Mouse (Mus musculus): ENCODE results near the gene Ttc6. TPM values are rescaled to one million over a fixed set of nuclear protein-coding genes. Genes with fewer than 3 reads are reported as not detected.

Ttc6 gene
- total RNA-seq, 4 experiments from 2014 or later, result not detected

DNA sequence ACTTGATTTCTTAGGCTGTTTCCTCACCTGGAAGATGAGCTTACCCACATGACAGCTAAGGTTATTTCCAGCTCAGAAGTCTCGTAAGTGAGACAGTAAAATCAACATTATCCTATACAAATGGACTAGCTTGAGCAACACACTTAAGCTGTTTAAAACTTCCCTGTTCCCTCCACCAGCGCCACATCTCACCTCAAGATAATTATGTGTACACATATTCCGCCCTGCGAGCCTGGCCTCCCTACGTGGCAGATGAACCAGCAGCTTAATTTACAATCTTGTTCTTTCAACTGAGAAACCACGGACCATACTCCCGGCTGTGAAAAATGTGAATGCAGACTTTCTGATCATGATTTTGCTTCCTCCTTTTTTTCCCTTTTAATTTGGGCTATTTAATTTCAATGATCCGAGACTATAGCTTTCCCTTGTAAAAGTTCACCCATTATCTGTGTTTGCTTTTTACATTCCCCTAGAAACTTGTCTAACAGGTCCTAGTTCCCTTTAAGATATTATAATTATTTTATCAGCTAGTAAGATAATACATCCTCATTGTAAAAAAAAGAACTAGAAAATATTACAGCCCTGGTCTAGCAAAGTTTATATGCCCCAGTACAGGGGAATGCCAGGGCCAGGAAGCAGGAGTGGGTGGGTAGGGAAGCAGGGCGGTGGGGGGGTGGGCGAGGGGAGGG is 99.2 kb downstream of the Ttc6 start:
- DNase-seq (ENCODE audit: low spot score), result no peak

DNA sequence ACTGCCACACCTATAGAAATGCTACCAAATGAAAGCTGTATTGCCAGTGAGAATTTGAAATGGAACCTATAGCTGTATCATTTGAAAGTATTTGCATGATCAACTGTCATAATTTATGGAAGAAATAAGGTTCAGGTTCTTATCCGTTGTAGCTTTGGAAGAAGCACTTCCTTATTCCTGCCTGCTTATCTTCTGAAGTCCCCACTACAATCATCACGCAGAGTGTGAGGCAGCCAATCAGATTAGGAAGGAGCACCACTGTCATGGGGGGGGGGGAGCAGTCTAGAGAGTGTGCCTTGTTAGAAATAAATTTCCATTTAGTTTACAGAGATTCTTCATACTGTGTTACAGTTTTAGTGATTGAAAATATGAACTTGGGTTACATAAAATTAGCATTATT is 108.5 kb downstream of the Ttc6 start:
- no peak for DNase-seq (ENCODE audit: low spot score)

DNA sequence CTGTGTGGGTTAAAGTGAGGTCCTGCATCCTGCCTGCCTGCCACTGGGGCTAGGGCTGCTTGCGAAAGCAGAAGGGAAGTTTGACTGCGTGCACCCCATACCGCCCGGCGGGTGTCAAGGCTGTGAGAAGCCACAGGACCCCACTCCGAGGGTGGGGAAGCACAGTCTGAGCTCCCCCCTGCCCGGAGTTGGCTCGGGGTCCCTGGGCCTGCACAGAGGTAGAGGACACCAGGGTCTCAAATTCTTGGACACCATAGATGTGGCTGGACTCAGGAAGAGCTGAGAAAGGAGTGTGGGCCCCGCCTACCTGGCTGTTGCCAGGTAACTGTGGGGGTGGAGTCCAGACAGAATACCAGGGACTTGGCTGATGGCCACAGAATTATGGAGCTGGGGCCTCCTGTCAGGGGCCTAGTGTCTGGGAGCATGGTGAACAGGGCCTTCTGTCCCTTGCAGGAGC is 121.1 kb downstream of the Ttc6 start:
- no peak for DNase-seq (ENCODE audit: low spot score)

DNA sequence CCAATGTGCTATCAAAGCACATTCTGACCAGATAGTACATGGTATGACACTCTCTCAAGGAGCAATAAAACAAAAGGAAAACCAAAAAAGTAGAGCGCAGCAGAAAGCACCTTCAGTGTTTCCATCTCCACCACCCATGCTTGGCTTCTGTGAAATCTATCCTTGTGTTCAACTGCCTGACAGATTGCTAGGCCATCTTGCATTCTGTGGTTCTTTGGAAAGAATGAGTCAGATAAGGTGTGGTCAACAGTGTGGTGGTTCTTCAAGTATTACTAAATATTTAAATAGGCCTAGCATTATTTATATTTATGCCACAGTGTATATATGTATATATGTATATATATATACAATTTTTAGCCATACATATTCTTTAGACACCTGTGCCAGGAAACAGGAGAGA is 146.1 kb downstream of the Ttc6 start:
- DNase-seq (ENCODE audit: low spot score), result no peak

DNA sequence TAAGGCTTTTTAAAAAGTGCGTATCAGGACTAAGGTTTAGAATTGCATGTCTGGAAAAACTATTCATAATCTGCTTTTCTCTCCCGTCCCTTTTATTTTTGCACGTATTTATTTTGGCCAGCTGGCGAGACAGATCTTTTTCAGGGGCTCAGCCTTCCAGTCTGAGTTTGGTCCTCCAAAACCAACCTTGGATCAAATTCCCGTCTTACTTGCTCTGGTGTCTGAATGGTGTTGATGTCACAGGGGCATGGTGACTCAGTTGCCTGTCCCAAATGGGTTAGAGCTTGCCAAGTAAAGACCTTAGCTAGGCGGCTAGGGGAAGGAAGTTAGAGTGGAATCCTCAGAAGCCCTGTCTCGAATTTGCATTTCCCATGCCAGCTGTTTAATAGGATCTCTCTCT is 200.8 kb downstream of the Ttc6 start:
- no peak for DNase-seq (ENCODE audit: low spot score)

DNA sequence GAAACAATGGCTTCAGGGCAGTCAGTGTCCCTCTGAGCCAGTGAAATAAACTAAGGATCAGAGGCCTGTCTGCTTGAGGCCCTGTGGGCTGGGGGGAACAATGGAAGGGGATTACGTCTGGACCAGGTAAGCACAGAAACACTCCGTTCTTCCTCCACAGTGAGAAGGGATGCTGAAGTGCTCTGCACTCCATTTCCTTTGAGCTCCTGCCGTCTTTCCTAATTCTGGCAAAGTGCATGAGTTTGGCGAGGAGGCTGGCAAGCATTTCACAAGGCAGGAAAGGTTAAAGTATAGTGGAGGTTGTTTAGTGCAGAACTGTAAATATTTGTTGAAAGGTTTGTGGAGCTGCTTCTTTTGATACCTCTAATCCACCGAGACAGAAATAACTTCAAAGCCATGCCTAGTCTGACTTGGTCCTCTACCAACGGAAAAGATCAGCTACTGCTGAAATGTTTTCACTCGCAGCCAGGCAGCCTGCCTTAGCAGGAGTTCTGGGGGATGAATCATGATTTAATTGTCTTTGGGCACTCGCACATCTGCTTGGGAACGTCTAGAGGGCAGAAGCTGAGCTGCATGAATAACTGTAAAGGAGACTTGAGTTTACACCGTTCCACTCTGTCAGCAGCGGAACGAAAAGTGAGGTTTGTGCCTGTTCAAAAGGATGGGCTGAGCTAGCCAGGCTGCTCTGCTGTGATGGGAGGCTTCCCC is 212.5 kb downstream of the Ttc6 start:
- no peak for DNase-seq (ENCODE audit: low spot score)

DNA sequence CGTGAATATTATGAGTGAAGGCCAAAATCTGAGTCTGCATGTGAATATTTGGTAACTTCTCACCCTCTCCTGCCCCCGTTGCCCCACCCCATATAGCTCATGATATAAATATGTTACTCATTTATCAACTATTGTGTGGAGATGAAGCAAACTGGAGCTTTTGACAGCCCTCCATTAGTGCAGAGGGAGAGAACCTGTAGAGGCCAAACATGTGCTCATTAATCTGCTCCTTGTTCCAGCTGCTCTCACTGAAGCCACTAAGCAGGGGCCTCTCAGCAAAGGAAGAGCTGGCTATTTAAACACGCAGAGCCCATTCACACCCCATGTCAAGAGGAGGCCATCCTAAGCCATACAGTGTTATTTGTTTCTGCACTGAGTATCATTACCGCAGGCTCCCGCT is 218.0 kb downstream of the Ttc6 start:
- no peak for DNase-seq (ENCODE audit: low spot score)

DNA sequence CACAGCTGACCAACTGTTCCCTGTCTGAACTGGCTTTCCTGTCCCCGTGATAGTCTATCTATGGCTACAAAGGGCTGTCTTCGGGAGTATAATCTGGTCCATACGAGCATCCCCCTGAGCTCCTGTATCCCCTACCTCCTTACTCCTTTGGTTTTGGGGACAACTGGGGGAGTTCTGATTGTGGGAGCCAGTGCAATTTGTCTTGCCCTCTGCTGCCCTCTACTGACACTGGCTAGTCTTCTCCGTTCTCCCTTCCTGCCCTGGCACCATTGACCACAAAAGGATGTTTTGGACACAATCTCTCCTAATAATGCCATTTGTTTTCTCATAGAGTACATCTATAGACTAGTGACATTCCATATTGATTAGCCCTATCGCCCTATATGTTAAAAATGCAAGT is 223.6 kb downstream of the Ttc6 start:
- no peak for DNase-seq (ENCODE audit: low spot score)

Other genes with a start within 250 kb of the Ttc6 start
- under 1 TPM in 1 of 4 experiments, not detected in 3; 0.14 TPM for gene Foxa1, start 17.2 kb upstream of the Ttc6 start, total RNA-seq (2022)